ENCODE assay signal across 10 mouse cellular contexts in the genomic region with DNA sequence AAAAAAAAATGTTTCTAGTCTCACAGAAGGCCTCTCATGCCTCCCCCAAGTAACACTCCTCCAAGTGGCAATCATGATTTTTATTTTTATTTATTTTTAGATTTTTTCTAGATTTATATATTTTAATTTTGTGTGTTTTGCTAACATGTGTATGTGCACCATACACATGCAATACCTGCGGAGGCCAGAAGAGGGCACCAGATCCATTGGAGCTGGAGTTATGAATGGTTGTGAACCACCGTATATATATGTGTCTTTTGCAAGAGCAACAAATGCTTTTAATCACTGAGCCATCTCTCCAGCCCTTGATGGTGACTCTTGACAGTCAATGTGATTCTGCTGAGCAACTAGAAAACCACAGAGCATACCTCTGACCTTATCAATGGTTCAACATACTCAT. TPM values are rescaled to one million over a fixed set of nuclear protein-coding genes. Genes with fewer than 3 reads are reported as not detected.
DNase-seq lines count a peak whose midpoint lies in the region; TF ChIP-seq lines count a peak whose summit lies in the region.
"Had no signal": no experiment of that assay in that cellular context is flagged by ENCODE, and none has a peak within 500 bp of the region (broad histone marks: within the 10 kb centered on the region; RNA-seq: fewer than 3 reads in every experiment).

No protein-coding gene starts in this region.

- intact Hi-C loops in gastrocnemius, adult 2 months (cut with DNase I) = no loop called here

- DNase-seq in gastrocnemius, adult 2 months = no peak
- no peak for DNase-seq in gastrocnemius, adult 8-10 months (ENCODE audit: low spot score in 2 of 2)
- DNase-seq in retina, embryonic 14.5 days (ENCODE audit: low spot score) = peak; percentile 13
- DNase-seq in retina, postnatal 1 day = no peak
- DNase-seq in c-Kit-positive CD71-positive TER-119-positive erythroid progenitor cells, embryonic 14.5 days (ENCODE audit: low spot score) = peak; percentile 42
- DNase-seq in testis, postnatal 10 days (ENCODE audit: low spot score) = peak; percentile 68
- no peak for DNase-seq in MN1 (ENCODE audit: low spot score)
- no peak for DNase-seq in adrenal gland, adult 2 months

- no peak overlapping the region for H3K4me3 ChIP-seq in gastrocnemius, adult 2 months
- H3K4me3 ChIP-seq: myocyte had no signal

- H3K27ac ChIP-seq in gastrocnemius, adult 2 months = no peak overlapping the region

- TF ChIP-seq CTCF in gastrocnemius, adult 2 months (IDR thresholded peaks at IDR 0.05) = peak; percentile 44

RNA-seq across cellular contexts. Expression of a gene that starts 7.9 kb away (rescaled TPM):
- under 1 TPM; 0.28 to 0.43 TPM for total RNA-seq in gastrocnemius, adult 2 months (2021)
- total RNA-seq in gastrocnemius, adult 8-10 months (2022) = under 1 TPM in 3 of 4 experiments, not detected in 1; 0.13 to 0.27 (median 0.18) TPM
- 1 to 10 TPM; 2.0 to 2.8 TPM for total RNA-seq in adrenal gland, adult 2 months (2021)
- polyA plus RNA-seq in adrenal gland, adult 2 months (2012; rRNA removed) = 9.1 and 11.2 TPM in 2 replicates

RNA-seq across cellular contexts. Expression of a gene that starts 29.5 kb away (rescaled TPM):
- not detected for total RNA-seq in gastrocnemius, adult 2 months (2021)
- not detected for total RNA-seq in gastrocnemius, adult 8-10 months (2022)
- total RNA-seq in adrenal gland, adult 2 months (2021) = not detected
- polyA plus RNA-seq in adrenal gland, adult 2 months (2012; rRNA removed) = not detected in 2 replicates
- polyA plus RNA-seq: large intestine, adult 2 months had no signal

RNA-seq across cellular contexts. Expression of a gene that starts 50.9 kb away (rescaled TPM):
- total RNA-seq in gastrocnemius, adult 2 months (2021) = 10 to 100 TPM; 20.7 to 27.4 TPM
- 10 to 100 TPM; 11.1 to 18.9 (median 12.8) TPM for total RNA-seq in gastrocnemius, adult 8-10 months (2022)
- 10 to 100 TPM; 17.3 to 24.3 TPM for total RNA-seq in adrenal gland, adult 2 months (2021)
- polyA plus RNA-seq in adrenal gland, adult 2 months (2012; rRNA removed) = 40.2 and 56.5 TPM in 2 replicates

RNA-seq across cellular contexts. Expression of a gene that starts 55.6 kb away (rescaled TPM):
- total RNA-seq in gastrocnemius, adult 2 months (2021) = 1 to 10 TPM; 6.4 to 7.6 TPM
- total RNA-seq in gastrocnemius, adult 8-10 months (2022) = 1 to 10 TPM; 7.0 to 8.9 (median 7.6) TPM
- 10 to 100 TPM; 11.0 to 17.7 TPM for total RNA-seq in adrenal gland, adult 2 months (2021)
- 18.9 and 19.1 TPM in 2 replicates for polyA plus RNA-seq in adrenal gland, adult 2 months (2012; rRNA removed)

Comparison
In these comparisons a context has a peak if more than half of its experiments do, and no peak if none do; other contexts are left out.
1. DNase-seq: peak in retina, embryonic 14.5 days (single experiment), c-Kit-positive CD71-positive TER-119-positive erythroid progenitor cells, embryonic 14.5 days (single experiment) and testis, postnatal 10 days (single experiment); none in gastrocnemius, adult 2 months (single experiment), gastrocnemius, adult 8-10 months (0 of 2), retina, postnatal 1 day (single experiment), MN1 (single experiment) and adrenal gland, adult 2 months (single experiment).